Mouse (Mus musculus) liver, embryonic 12.5 days (tissue): ENCODE results near the gene Grm4. TPM values are rescaled to one million over a fixed set of nuclear protein-coding genes. Genes with fewer than 3 reads are reported as not detected.

Experiments used
- ATAC-seq: fragments of 200-750 bp; cut with Nextera tagmentation; 2 replicates; pipeline ENCODE4 v1.8.0; 2017; ENCODE audit warnings: moderate number of reproducible peaks, mild to moderate bottlenecking, moderate library complexity
- H3K27ac ChIP-seq: fragments of 300-500 bp; sonication (generic); 2 replicates; pipeline ENCODE4 v1.5.1; 2016; ENCODE audit warnings: mild to moderate bottlenecking
- H3K27me3 ChIP-seq: fragments of 300-500 bp; sonication (generic); replicated peaks from 2 replicates; pipeline ENCODE4 v1.6.1; 2016; ENCODE audit warnings: mild to moderate bottlenecking, moderate library complexity
- H3K36me3 ChIP-seq: fragments of 300-500 bp; sonication (generic); 2 replicates; pipeline ENCODE4 v1.6.1; 2016; ENCODE audit warnings: mild to moderate bottlenecking, moderate library complexity
- H3K4me1 ChIP-seq: fragments of 300-500 bp; sonication (generic); 2 replicates; pipeline ENCODE4 v1.6.1; 2016
- H3K4me2 ChIP-seq: fragments of 300-500 bp; sonication (generic); 2 replicates; pipeline ENCODE4 v1.6.1; 2016; ENCODE audit warnings: mild to moderate bottlenecking, moderate library complexity
- H3K4me3 ChIP-seq: fragments of 300-500 bp; sonication (generic); 2 replicates; pipeline ENCODE4 v1.5.1; 2016; ENCODE audit warnings: mild to moderate bottlenecking, moderate library complexity
- H3K9ac ChIP-seq: fragments of 300-500 bp; sonication (generic); 2 replicates; pipeline ENCODE4 v1.6.1; 2016; ENCODE audit warnings: mild to moderate bottlenecking, moderate library complexity
- H3K9me3 ChIP-seq: fragments of 300-500 bp; sonication (generic); replicated peaks from 2 replicates; pipeline ENCODE4 v1.6.1; 2016; ENCODE audit warnings: mild to moderate bottlenecking, moderate library complexity
- WGBS: fragments of 180-500 bp; shearing (Covaris S2); methylation state at CpG from one replicate; pipeline ENCODE4 v1.1.7; 2016; ENCODE audit not compliant: insufficient replicate concordance; 5-methylcytosine and 5-hydroxymethylcytosine counted together
- polyA plus RNA-seq: library from polyadenylated mRNA; unstranded; fragments of >200 nt; fragmentation: Nextera tagmentation; extraction: Ambion mirVana; gene quantifications from 2 replicates; pipeline ENCODE4 v1.2.1, GENCODE M21; 2016

The Grm4 gene
- polyA plus RNA-seq, 1 experiment from 2014 or later = 0.05 TPM

DNA sequence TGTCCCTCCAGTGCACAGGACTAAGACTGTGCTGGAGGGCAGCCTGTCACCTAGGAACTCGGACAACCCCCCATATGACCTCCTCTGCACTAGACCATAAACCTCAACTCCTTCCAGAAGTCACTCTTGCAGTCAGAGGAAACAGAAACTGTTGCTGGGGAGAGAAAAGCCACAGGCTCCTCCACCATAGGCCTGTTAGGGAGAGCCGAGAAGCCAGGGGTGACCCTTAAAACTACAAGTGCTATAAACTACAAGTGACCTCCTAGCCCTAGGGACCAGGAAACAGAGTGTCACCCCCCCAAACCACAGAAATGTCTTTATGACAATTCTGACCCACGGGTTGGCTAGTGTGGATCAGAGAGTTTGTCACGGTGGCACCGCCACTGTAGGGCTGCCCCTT is 145.7 kb downstream of the Grm4 start:
- Histone ChIP-seq H3K4me2 (no peak overlapping the region), H3K4me1 (no peaks in the 10 kb centered on the region), H3K36me3 (no peaks in the 10 kb centered on the region), H3K9me3 (no peaks in the 10 kb centered on the region), H3K9ac (no peak overlapping the region), H3K27ac (no peak overlapping the region), H3K27me3 (peaks cover 11% of the 10 kb centered on the region; the same call in 1 of the 2 replicates), H3K4me3 (no peak overlapping the region)
- WGBS = 54% methylated on average over 5 of the region's 5 CpGs
- ATAC-seq = no peak

Other genes with a start within 250 kb of the Grm4 start
- 295 and 306 TPM in 2 replicates for gene Hmga1, start 35.1 kb upstream of the Grm4 start, polyA plus RNA-seq
- 14.1 and 16.8 TPM in 2 replicates for gene AI413582, start 44.4 kb upstream of the Grm4 start, polyA plus RNA-seq
- gene Nudt3, start 102.1 kb upstream of the Grm4 start, polyA plus RNA-seq = 51.2 and 53.9 TPM in 2 replicates
- gene RPS10-NUDT3, start 113.8 kb upstream of the Grm4 start, polyA plus RNA-seq = not detected in 2 replicates
- 898 and 941 TPM in 2 replicates for gene Rps10, start 115.3 kb upstream of the Grm4 start, polyA plus RNA-seq
- gene Pacsin1, start 134.1 kb upstream of the Grm4 start, polyA plus RNA-seq = 0.20 and 0.48 TPM in 2 replicates
- not detected in 2 replicates for gene Spdef, start 207.6 kb upstream of the Grm4 start, polyA plus RNA-seq